Mouse (Mus musculus) monocyte, adult 5-6 weeks (primary cell): ENCODE results near the gene Zfp385b. TPM values are rescaled to one million over a fixed set of nuclear protein-coding genes. Genes with fewer than 3 reads are reported as not detected.
"Not testable (repeated sequence)": the region's sequence is repeated elsewhere in the genome, so short reads cannot be mapped to it uniquely, and the experiment has no call there.

Experiments
- ATAC-seq: fragments of 153-309, 156-312 bp; replicated peaks from 2 replicates; pipeline ENCODE4 v1.8.0; 2017; ENCODE audit warnings: mild to moderate bottlenecking; ENCODE audit not compliant: low TSS enrichment, insufficient number of reproducible peaks, severe bottlenecking, poor library complexity, low FRiP score
- total RNA-seq: library from RNA; stranded (forward); fragments of 200-1000, 200-491, 200-594 nt; gene quantifications from 3 replicates; pipeline ENCODE4 v1.2.3, GENCODE M21; 2017

The Zfp385b gene
- total RNA-seq, 1 experiment from 2014 or later = not detected

DNA sequence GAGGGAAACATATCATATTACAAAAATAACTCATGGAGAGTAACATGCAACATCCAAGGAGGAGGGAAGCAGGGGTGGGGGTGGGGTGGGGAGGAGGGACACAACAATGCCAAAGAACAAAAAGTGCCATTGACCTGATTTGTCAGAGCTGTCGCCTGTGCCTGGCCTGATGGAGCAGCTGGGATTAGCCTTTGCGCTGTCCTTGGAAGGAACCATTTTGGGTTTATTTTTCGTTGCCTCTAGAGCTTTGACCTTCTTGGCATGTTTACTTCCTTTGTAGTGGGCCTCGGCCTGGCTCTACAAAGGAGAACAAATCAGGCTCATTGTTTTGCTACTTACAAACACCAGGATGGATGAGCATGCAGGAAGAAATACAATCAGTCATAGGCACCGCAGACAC lies 369.4 kb downstream of the Zfp385b start:
- not testable (repeated sequence) for ATAC-seq

DNA sequence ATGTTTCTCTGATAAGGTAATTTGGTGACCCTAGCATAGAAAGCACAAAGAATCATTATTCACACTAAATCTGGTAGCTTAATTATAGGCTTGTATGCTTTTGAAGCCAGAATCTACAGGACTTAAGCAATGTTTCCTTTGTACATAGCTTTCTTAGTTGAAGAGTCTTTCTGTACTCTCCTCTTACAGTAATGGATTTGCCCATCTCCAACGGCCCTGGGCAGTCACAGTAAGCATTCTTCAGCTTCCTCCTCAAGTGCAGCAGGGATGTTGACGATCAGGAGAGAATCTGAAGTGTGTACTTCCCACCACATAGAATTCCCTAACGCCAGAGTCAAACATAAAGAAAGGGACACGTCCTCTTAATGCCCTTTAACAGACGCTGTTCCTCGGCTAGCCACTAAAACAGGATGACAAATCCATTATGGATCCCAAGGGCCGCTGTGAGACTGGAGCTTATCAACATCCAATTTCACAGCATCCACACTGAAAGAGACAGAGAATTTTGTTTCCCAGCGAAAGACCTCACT lies 370.4 kb downstream of the Zfp385b start:
- ATAC-seq = no peak

DNA sequence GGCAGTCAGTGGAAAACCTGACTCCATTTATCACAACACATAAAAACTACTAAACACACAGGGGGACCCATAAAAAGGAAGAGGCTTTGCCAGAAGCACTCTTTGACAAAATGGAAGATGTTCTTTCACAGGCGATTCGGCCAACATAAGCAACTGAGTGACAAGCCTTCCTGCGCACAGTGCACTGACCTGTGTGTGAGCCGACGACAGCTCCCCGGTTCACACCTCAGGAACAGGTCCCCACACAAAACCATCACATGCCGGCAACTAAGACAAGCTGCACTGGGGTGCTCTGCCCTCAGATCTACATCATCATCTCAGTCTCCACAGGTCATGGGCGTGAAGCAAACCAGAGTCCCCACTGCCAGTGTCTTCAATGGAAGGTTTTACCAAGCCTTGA lies 375.2 kb downstream of the Zfp385b start:
- ATAC-seq = no peak

DNA sequence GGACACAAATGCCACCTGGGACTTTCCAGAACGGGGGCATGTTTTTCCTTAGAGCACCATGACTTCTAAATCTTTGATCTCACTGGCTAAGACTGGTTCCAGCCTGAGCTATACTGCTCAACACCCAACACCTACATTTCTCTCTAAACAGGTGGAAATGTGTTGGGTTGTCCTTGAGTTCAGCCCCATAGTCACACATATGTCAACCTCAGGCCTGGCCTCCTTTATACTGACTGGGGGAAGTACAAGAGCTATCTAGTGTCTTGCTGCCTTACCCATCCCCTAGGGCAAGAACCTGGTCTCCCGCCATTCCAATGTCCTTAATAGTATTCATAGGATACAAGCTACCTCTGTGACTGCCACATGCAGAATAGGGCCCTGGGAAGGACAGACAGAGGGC lies 378.8 kb downstream of the Zfp385b start:
- ATAC-seq = no peak

DNA sequence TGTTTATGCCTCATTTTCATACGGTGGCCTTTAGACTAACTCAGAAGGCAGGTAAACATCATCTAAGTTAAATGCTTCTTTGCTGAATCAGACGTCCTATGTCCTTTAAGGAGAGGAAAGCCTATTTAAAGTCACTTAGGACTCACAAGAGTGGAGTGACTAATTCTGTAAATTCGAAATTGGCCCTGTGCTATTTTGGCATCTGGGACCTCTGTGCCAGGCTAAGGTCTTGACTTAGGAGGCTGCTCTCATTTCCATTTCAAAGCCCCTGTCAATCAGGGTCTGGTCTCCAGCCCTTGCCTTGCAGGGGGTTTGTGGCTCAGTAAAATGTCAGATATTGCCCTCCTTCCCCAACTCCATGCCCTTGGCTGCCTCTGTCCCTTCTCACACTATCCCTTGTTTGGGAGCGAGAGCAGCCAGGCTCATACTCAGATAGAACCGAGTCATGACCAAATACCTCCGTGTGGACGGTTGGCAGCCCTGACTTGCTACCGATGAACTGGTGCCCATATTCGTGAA lies 383.1 kb downstream of the Zfp385b start:
- no peak for ATAC-seq

DNA sequence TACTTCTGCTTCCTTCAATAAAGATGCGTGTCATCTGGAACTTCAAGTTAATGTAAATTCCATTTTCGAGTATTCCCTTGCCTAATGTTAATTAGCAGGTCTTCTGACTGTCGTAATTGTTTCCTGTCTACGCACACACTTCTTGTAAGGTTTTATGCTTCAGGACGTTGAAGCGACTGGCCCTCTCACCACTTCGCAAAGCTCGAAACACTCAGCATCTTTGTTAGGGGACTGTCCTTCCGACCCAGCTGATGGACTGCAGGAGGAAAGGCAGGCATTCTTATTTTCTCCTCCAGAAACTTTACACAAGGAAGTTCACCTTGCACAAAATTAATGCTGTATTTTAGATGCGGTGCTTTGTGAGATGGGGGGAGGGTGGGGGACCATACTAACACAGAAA lies 400.0 kb downstream of the Zfp385b start:
- no peak for ATAC-seq

- ATAC-seq = no peak
Measured at GRCm38 (mm10) chr2:77418078-77418477, 401.4 kb downstream of the Zfp385b start.

- ATAC-seq = no peak
Measured at GRCm38 (mm10) chr2:77412171-77412570, 407.3 kb downstream of the Zfp385b start.

GRCm38 (mm10) chr2:77411612-77412011 lies 407.8 kb downstream of the Zfp385b start:
- no peak for ATAC-seq

GRCm38 (mm10) chr2:77409521-77410135 lies 409.8 kb downstream of the Zfp385b start:
- ATAC-seq = no peak

- no peak for ATAC-seq
Measured at GRCm38 (mm10) chr2:77408972-77409371, 410.5 kb downstream of the Zfp385b start.

- no peak for ATAC-seq
Measured at GRCm38 (mm10) chr2:77402329-77402728, 417.1 kb downstream of the Zfp385b start.

- no peak for ATAC-seq
Measured at GRCm38 (mm10) chr2:77401438-77402235, 417.8 kb downstream of the Zfp385b start.

GRCm38 (mm10) chr2:77393881-77394280 lies 425.6 kb downstream of the Zfp385b start:
- ATAC-seq = no peak

DNA sequence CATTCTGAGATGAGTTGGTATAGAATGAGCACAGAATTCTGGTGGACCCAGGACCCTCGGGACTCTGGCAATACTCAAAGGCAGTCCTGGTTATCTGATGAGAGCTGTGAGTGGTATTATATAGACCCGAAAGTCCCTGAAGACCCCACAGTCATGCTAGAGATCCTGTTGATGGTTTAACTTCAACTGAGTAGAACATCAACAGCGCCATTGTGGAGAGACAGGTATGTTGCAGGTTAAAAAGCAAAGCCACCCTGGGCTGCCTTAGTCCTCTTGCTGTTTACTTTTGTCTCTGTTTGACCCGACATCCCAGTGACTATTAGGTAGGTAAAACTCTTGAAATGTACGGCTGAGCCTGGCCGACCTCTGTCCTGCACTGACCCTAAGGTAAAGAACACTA lies 431.3 kb downstream of the Zfp385b start:
- no peak for ATAC-seq

DNA sequence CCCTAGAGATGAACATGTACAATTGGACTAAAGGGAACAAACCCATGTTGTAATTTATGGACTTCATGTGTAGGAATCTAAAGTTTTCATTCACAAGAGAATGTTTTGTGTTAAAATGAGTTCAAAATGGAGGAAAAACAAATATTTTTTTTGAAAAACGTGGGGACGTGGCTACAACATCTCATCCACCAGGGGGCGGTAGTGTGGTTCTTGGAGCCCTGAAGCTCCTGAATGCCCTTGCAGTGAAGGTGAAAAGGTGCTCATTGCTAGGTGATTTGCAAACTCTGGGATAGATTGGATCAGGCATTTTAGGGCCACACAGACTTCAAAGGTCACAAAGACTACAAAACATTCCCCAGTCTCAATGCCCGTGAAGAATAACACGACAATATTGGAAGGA lies 432.9 kb downstream of the Zfp385b start:
- no peak for ATAC-seq

- no peak for ATAC-seq
Measured at GRCm38 (mm10) chr2:77382766-77383165, 436.7 kb downstream of the Zfp385b start.

- no peak for ATAC-seq
Measured at GRCm38 (mm10) chr2:77379907-77380306, 439.5 kb downstream of the Zfp385b start.

- no peak for ATAC-seq
Measured at GRCm38 (mm10) chr2:77379332-77379731, 440.1 kb downstream of the Zfp385b start.

GRCm38 (mm10) chr2:77376823-77377222 lies 442.6 kb downstream of the Zfp385b start:
- ATAC-seq = no peak
